Mouse (Mus musculus): ENCODE data around the gene Mnat1.
"Not testable (repeated sequence)": the region's sequence is repeated elsewhere in the genome, so short reads cannot be mapped to it uniquely, and the experiment has no call there.

Gene Mnat1

DNA sequence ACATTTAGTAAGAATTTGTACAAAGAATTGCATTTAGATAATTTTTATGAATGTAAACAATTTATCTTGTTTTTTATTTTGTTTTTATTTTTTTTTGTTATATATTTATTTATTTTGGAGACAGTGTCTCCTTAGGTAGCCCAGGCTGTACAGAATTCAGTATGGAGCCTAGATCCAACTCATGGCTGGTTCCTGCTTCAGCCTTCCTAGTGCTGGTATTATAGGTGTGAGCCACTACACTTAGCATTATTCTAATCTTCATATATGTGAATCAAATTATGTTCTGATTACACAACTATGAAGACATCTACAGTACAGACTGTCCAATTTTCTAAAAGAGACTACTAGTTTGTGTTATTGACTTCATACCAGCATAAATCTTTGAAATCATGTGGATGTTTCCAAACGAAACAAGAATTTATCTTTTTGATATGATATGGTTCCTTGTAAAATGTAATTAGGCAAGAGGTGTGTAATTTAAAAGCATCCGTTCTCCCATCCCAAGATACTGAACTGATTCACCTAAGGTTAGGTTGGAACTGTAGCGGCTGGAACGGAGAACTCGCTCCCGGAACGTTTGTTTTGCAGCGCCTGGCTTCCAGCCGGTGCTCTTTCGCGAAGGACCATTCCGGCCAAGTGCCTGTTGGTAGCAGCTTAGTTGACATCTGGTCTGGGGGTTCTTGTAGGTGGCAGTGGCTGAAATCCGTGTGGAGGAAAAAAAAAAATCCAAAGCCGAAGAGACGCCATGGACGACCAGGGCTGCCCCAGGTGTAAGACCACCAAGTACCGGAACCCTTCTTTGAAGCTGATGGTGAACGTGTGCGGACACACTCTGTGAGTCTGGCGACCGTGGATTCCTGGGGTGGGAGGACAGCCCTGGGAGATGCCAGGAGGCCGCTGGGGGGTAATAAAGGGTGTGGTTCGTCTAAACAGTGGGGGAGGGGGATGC lies at the start of gene Mnat1:
Gene Mnat1 (plus strand): TSS at position 625 of the 949 bp plus-strand sequence.
- peak; percentile 61 to 73 for DNase-seq (ENCODE audit: low spot score in 2 of 2)

DNA sequence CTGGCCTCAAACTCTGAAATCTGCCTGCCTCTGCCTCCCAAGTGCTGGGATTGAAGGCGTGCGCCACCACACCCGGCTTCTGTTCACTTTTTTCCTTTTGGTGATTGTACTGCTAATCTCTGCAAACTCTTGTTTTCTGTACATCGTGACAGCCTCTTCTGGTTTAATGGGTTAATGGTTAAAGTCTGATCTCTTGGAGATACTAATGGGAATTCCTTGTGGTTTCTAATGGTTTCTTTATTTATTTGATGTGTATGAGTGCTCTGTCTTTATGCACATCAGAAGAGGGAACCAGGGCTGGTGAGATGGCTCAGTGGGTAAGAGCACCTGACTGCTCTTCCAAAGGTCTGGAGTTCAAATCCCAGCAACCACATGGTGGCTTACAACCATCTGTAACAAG lies 41.7 kb upstream of the Mnat1 start:
- DNase-seq (ENCODE audit: low spot score in 2 of 2): not testable (repeated sequence)

DNA sequence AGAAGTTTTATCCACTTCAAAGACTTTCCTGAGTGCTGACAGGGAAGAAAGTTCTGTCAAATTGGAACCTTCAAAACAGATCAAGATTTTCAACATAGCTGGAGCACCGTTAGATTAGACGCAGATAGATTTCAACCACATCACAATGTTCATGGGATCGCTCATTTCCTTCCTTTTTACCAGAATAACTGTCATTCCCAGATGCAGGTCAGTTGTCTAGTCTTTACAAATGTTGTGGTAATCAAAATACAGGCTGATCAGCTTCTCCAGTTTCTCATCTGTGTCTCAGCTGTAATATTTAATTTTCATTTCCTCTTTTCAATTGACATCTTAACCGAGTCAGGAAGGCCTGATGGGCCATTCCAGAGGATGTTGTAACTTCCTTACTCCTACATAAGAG lies 39.7 kb upstream of the Mnat1 start:
- no peak for DNase-seq (ENCODE audit: low spot score in 2 of 2)

DNA sequence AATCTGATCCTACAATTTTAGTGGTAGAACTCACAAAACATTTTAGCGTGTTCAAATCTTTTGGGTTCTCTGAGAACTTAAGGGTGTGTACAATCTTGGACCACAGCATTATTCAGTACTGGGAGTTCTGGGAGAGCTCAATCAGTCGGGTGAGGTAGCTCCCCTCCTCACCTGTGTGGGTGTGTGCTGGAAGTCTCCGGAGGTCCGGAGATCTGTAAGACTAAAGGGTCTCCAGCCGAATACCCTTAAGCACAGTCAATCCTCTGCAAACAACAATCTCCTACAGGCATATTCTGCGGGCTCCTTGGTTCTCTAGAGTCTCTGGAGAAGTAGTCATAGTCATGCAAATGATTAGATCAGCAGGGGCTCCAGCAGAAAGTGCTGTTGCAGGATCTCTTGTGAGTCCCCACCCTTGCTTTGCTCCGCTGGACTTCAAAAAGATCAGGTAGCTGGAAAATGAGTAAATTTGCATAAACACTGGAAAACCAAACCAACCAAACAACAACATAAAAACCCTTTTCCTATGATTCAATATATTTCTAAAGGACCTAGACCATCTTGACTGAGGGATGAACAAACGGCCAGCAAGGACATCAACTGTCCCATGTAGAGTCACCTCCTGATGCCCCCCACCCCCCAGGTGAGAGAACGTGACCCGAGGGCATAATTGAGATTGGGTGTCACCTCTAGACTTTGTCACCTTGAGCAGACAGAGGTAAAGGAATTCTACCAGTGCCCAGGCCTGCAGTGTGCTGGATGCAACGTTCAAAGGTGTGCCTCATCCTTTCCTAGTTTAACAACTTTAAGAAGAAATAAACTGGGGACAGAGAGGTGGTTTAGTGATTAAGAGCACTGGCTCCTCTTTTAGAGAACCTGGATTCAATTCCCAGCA lies 37.5 kb upstream of the Mnat1 start:
- no peak for DNase-seq (ENCODE audit: low spot score in 2 of 2)

DNA sequence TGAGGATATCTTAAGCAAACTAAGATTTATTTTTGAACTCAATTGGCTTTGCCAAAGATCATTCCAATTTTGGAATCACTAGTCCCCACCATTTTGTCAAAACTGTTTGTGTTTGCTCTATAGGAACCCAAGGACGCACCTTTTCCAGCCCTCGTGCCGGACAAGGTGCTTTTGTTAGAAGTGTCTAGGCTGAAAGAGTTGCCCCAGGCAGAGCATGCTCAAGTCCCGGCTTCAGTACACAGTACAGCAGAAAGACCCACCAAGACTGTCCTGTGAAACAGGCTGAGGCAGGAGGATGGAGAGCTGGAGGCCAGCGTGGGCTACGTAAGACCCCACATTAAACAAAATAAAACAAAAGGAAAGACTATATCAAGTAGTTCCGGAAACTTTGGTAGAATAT lies 36.4 kb upstream of the Mnat1 start:
- DNase-seq (ENCODE audit: low spot score in 2 of 2): no peak

DNA sequence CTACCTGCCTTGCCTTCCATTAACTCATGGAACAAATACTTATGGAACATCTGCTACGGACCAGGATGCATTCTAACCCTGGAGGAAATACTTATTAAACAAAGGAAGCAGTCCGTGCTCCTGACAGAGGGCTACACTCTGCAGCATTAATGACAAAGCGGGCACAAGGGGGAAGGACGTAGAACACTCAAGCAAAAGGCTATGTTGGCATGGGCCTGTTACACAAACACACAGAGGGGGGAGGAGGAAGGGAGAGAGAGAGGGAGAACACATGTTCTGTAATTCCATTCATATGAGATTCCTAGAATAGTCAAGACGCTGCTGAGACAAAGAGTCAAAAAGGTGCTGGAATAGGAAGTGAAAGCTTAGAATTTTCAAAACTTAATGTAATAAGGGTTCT lies 35.0 kb upstream of the Mnat1 start:
- DNase-seq (ENCODE audit: low spot score in 2 of 2): no peak

DNA sequence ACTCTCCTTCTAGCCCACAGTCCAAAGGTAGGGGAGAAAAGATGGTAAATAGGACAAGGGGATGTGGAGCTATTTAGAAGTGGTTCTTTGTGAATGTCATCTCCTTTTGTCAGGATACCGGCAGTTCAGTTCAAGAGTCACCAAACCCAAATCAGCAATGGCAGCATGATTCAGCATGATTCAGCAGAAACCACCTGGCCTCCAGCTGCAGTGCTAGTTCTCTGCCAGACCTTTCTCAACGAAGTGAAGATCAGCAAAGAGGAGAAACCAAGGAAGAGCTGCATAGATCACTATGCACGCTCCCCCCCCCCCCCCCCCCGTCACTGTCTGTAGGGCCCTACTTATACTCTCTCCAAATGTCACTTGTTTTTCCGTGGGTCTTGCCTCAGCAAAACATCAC lies 34.6 kb upstream of the Mnat1 start:
- DNase-seq (ENCODE audit: low spot score in 2 of 2): no peak

DNA sequence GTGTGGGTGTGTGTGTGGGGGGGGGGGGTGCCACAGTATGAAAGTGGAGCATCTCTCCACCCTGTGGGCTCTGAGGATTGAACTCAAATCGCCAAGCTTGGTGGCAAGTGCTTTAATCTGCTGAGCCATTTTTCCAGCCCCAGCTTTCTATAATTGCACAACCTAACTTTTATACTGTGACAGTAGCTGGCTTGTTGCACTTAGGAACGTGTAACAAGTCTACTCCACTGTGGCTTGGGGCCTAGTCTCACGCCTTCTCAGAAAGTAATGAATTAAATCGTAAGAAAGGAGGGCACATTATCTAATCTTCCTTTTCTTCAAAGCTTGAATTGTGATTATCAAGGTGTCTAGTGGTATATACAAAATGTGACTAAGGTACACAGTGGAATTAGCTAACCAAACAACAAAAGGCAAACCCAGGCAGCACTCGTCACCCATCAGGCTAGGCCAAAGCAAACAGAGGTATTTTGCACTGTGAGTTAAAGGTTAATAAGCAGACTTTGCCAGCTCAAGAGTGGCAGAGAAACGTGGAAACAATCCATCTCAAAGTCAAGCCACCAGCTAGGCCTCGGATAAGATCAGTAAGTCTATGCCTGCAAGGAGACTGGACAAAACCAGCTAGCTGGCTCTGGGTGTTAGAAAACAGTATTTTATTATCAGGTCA lies 32.7 kb upstream of the Mnat1 start:
- no peak for DNase-seq (ENCODE audit: low spot score in 2 of 2)

DNA sequence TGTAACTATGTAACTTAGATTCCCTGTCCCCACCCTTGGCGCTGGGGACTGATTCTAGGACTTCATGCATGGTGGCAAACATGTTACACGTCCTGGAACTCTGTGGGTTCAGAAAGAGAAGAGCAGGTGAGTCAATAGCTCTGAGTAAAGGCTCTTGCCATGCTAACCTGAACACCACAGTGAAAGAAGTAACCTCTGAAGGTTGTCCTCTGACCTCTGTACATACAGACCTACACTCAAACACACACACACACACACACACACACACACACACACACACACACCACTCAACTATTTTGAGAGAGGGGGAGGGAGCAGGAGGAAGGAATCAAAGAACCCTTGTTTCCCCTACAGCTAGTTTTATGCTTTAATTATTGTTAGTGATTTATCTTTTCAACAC lies 29.3 kb upstream of the Mnat1 start:
- DNase-seq (ENCODE audit: low spot score in 2 of 2): no peak

DNA sequence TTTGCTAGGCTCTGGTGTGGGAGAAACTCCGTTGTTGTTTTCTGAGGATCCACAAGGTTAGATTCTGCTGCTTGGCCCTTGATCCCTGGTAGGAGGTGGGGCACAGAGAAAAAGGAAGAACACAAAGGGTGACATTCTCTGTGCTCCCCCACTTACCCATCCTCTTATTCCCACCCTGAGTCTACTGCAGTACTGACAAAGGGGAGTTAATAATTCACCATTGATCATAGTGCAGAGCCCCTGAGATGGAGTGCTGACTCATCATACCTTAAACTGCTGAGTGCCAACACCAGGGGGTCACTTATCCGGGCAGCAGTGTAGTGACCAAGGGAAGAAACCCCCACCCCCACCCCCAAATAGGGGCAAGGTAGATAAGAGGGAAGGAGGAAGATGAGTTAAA lies 28.9 kb upstream of the Mnat1 start:
- no peak for DNase-seq (ENCODE audit: low spot score in 2 of 2)

DNA sequence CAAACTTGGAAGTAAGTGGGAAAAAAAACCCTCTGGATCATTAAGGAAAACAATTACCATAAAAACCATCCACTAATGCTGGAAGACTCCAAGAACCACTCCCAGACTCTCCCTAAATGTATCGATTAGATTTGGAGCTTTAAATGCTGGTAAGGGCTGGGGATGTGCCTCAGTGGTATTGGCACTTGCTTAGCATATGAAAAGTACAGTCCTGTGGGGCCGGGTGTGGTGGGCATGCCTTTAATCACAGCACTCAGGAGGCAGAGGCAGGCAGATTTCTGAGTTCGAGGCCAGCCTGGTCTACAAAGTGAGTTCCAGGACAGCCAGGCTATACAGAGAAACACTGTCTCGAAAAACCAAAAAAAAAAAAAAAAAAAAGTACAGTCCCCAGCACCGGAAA lies 27.3 kb upstream of the Mnat1 start:
- DNase-seq (ENCODE audit: low spot score in 2 of 2): not testable (repeated sequence)

DNA sequence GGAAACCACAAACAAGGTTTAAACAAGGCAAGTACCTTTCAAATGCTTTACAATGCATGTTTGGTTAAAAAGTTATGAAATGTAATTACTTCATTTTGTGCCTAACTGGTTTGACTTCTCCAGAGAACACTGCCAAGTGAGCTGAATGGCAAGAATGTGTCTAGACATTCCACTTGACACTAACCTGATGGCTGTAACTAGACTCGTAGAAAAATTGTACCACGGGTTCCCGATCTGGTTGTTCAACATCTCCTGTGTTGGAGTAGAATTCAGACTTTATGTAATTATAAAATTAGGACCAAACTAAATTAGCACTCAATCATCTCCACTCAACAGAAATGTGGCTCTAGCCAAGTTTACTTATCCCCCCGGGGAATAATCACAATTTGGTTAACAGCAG lies 24.9 kb upstream of the Mnat1 start:
- no peak for DNase-seq (ENCODE audit: low spot score in 2 of 2)

DNA sequence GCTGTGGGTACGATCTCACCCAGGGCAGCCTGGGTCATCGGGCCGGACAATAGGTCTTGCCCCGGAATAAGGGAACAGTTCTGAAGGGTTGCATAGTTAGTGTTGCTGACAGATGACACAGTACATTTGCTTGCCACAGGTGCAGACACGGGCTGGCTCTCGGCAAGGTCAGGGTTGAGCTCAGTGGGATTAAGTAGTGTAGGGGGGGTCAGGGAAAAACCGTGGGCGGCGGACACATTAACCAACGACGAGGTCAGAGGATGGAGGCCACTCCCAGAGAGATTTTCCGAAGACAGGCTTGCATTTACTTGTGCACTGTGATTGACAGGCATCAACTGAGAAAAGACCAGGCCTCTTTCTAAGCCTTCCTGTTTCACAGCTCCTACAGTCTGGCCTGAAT lies 19.8 kb upstream of the Mnat1 start:
- DNase-seq (ENCODE audit: low spot score in 2 of 2): no peak

DNA sequence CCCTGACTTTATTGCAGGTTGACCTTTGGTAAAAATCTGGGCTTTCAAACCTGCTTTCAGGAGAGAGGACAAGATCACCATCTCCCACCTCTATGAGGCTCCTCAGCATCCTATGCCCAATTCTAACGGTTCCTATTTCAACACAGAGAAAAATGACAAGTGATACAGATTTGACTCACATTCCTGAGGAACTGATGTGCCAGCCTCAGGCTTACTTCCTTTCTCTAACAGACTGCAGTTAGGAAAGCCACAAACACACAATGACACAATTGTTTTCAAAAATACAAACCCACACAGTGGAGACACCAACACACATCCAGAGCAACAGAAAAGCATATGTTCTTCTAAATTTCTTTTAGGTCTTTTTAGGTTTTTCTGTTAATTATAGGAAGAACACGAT lies 15.7 kb upstream of the Mnat1 start:
- no peak for DNase-seq (ENCODE audit: low spot score in 2 of 2)

DNA sequence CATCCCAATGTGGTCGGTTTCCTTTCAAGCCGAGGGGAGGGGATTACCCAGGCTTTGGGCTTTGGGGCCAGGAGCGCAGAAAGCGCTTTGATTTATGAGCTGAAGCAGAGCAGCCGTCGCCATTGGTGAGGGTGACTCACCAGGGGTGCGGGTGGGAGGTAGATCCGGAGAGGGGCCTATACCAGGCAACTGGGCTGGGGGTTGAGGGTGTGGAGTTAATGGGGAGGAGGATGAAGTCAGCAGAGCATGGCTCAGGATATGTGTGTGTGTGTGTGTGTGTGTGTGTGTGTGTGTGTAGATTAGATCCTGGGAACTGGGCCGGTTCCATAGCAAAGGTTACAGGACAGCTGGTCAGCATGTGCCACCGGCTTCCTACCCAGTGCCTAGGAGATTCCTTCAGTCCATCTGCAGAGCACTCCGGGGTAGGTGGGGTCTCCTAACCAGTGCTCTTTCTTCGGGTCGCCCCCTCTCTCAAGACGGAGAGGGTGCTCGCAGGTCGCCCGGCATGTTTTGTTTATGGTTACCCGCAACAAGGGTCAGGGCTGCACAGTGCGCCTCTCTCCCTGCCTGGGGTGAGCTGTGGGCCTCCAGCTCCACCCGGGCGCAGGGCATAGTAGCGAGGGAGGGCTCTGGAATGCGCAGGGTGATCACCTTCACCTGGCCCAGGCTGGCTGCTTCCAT lies 12.9 kb upstream of the Mnat1 start:
- no peak for DNase-seq (ENCODE audit: low spot score in 2 of 2)

DNA sequence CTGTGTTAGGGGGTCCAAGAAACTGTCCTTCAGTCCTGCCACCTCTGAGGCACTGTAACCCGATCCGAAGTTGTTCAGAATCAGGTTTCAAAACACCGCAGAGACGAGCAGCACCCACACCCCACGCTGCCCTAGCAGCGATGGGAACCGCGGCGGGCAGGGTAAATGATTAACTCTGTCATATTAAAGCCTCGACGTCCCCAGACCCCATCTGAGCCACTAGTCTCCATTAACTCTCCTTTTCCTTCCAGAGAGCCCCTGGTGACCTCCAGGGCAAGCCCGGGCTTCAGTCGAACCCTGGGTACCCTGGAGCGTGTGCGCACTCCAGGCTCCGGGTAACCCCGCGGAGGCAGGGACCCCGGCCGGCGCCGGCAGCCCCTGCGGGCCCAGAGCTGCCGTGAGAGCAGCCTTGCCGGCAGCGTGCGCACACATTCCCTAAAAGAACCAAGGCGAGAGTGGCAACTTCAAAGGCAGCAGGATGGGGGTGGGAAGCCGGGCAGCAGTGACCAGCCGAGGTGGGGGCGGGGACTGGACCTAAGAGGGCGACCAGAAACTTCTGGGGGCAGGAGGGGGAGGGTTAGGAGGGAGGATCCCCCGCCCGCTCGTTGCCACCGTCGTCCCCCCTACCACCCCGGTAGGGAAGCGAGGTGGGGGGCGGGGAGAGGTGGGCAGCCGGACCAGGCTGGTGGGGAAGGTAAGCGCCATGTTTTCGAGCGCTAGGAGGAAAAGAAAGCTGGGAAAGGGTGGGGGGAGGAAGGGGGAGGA lies 11.8 kb upstream of the Mnat1 start:
- no peak for DNase-seq (ENCODE audit: low spot score in 2 of 2)

DNA sequence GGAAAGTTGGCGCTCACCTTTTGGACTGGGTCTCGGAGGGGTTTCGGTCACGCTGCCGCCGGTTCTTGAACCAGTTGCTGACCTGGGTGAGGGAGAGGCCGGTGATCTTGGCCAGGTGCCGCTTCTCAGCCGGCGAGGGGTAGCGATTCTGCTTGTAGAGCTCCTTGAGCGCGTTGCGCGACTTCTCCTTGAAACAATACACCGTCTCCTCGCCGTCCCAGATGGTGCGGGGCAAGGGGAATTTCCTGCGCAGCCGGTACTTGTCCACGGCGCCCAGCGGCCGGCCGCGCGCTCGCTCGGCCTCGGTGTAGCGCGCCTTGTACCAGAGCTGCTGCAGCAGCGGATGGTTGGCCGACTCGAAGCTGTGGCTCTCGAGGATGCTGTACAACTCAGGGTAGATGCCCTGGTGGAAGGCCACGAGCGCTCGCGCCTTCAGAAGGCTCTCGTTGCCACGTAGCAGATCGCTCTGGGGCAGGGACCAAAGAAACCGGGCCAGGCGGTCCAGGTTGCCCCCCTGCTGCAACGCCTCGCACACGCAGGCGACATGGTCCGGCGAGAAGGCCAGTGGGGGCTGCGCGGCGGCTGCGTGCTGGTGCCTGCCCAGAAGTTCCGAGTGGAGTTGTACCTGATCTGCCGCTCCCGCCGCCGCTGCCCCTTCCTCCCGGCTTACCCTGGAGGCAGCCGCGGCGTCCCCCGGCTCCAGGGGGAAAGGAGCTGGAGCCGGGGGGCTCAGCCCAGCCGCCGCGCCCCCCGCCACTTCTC lies 11.0 kb upstream of the Mnat1 start:
- no peak for DNase-seq (ENCODE audit: low spot score in 2 of 2)

DNA sequence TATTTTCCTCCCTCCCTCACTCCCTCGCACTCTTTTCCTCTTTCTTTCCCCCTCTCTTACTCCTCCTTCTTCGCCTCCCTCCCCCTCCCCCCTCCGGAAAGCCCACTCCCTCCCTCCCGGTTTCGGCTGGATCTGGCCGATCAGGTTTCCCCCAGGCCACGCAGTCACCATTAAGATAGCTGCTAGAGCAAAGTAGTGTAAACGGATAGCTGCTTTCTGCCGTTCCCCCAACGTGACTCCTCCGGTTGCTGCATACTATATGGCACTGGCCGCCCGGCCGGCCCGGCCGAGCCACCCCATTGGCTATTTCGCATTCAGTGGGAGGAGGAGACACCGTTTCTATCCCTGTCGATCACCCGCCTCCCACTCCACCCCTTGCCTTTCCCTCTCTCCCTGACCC lies 10.3 kb upstream of the Mnat1 start, which contains the start of gene Six4:
Gene Six4 (minus strand): TSS at position 261 of the 400 bp plus-strand sequence.
- DNase-seq (ENCODE audit: low spot score in 2 of 2): no peak

DNA sequence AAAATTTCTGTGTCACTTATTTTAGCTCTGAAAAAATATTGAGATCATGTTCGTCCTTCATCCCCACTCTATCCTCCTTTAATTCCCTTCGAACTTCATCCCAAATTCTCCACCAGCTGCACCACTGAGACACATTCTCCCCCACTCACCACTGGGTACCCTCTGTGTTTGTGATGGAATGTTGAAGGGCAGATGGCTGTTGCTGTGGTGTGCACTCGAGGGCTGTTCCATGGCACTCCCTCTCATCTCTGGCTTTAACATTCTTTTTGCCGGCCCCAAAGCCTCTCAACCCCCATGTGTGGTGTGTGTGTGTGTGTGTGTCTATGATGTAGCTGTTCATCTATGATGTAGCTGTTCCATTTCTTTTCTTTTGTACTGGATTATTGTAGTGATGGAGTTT lies 1.7 kb downstream of the Mnat1 start:
- DNase-seq (ENCODE audit: low spot score in 2 of 2): no peak

DNA sequence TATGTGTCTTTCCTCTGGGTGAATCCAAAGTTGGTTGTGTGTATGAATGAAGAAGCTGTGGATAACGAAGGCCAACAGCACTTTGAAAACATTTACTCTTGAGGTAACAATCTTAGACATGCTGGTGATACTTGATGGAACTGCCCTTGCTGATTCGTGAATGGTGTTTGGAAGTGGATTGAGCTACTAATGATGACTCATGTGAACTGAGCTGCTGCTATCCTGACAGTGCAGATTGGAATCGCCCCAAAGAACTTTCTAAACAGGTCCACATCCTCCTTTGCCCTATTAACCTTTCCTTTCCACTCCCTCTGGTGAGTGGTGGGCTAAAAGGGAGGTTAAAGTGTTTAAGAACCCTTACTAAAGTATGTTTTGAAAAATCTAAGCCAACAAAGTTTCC lies 17.2 kb downstream of the Mnat1 start:
- no peak for DNase-seq (ENCODE audit: low spot score in 2 of 2)

Data from natural killer cell, adult 2 months (primary cell).